Mouse (Mus musculus): Measurements from ENCODE around the gene Gli3.

DNA sequence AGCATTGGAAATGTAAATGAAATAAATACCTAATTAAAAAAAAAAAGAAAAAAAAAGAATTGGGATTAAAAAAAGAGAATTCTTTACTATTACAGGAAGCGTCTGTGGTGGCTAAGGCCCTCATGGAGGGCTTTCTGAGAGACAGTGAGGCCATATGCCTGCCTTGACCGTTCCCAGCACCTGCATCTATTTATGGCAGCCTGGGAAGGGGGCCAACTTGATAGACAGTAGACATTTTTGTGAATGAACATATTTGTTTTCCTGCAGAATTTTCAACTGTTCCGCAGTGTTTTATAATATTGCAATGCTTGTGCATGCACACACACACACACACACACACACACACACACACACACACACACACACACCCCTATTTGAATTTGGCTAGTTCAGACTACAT is 9.7 kb downstream of the Gli3 start:
- TF ChIP-seq POLR2A (IDR thresholded peaks at IDR 0.05; ENCODE audit: borderline replicate concordance, extremely low read depth, insufficient read depth, insufficient read length, poor library complexity, severe bottlenecking): no peak
- no peak for TF ChIP-seq CTCF (IDR thresholded peaks at IDR 0.05; ENCODE audit: borderline replicate concordance, extremely low read depth, insufficient read depth, insufficient read length)
